Mouse (Mus musculus): Measurements from ENCODE around the gene Arfgef2.

Arfgef2 gene

GRCm38 (mm10) chr2:166805250-166806172 lies at the start of gene Arfgef2:
Gene Arfgef2, plus strand, starts transcription at chr2:166805588.
- peak; percentile 78 to 81 for DNase-seq (ENCODE audit: low spot score in 2 of 2)

GRCm38 (mm10) chr2:166757969-166758368 lies 47.4 kb upstream of the Arfgef2 start:
- no peak for DNase-seq (ENCODE audit: low spot score in 2 of 2)

GRCm38 (mm10) chr2:166764051-166764450 lies 41.3 kb upstream of the Arfgef2 start:
- DNase-seq (ENCODE audit: low spot score in 2 of 2): no peak

- no peak for DNase-seq (ENCODE audit: low spot score in 2 of 2)
Observed at GRCm38 (mm10) chr2:166767591-166767990, 37.8 kb upstream of the Arfgef2 start.

- peak in 1 of 2 experiments; percentile 18 for DNase-seq (ENCODE audit: low spot score in 2 of 2)
Observed at GRCm38 (mm10) chr2:166771396-166771795, 34.0 kb upstream of the Arfgef2 start.

- no peak for DNase-seq (ENCODE audit: low spot score in 2 of 2)
Observed at GRCm38 (mm10) chr2:166773587-166773986, 31.8 kb upstream of the Arfgef2 start.

GRCm38 (mm10) chr2:166774275-166774674 lies 31.1 kb upstream of the Arfgef2 start:
- DNase-seq (ENCODE audit: low spot score in 2 of 2): no peak

- no peak for DNase-seq (ENCODE audit: low spot score in 2 of 2)
Observed at GRCm38 (mm10) chr2:166775357-166775893, 30.0 kb upstream of the Arfgef2 start.

- no peak for DNase-seq (ENCODE audit: low spot score in 2 of 2)
Observed at GRCm38 (mm10) chr2:166776272-166776671, 29.1 kb upstream of the Arfgef2 start.

- DNase-seq (ENCODE audit: low spot score in 2 of 2): no peak
Observed at GRCm38 (mm10) chr2:166779956-166780355, 25.4 kb upstream of the Arfgef2 start.

GRCm38 (mm10) chr2:166780980-166781578 lies 24.3 kb upstream of the Arfgef2 start:
- peak; percentile 48 to 67 for DNase-seq (ENCODE audit: low spot score in 2 of 2)

- DNase-seq (ENCODE audit: low spot score in 2 of 2): no peak
Observed at GRCm38 (mm10) chr2:166784376-166784775, 21.0 kb upstream of the Arfgef2 start.

GRCm38 (mm10) chr2:166786353-166787004 lies 18.9 kb upstream of the Arfgef2 start:
- peak; percentile 78 to 84 for DNase-seq (ENCODE audit: low spot score in 2 of 2)

- DNase-seq (ENCODE audit: low spot score in 2 of 2): no peak
Observed at GRCm38 (mm10) chr2:166791738-166792137, 13.7 kb upstream of the Arfgef2 start.

- DNase-seq (ENCODE audit: low spot score in 2 of 2): no peak
Observed at GRCm38 (mm10) chr2:166792355-166792754, 13.0 kb upstream of the Arfgef2 start, which contains the start of gene Trp53rkb. Gene Trp53rkb, plus strand, starts transcription at chr2:166792531.

- peak; percentile 78 to 88 for DNase-seq (ENCODE audit: low spot score in 2 of 2)
Observed at GRCm38 (mm10) chr2:166793542-166794214, 11.7 kb upstream of the Arfgef2 start.

- no peak for DNase-seq (ENCODE audit: low spot score in 2 of 2)
Observed at GRCm38 (mm10) chr2:166799615-166800472, 5.5 kb upstream of the Arfgef2 start.

- no peak for DNase-seq (ENCODE audit: low spot score in 2 of 2)
Observed at GRCm38 (mm10) chr2:166800473-166800857, 4.9 kb upstream of the Arfgef2 start.

- no peak for DNase-seq (ENCODE audit: low spot score in 2 of 2)
Observed at GRCm38 (mm10) chr2:166801436-166801835, 4.0 kb upstream of the Arfgef2 start.

- DNase-seq (ENCODE audit: low spot score in 2 of 2): no peak
Observed at GRCm38 (mm10) chr2:166803298-166803697, 2.1 kb upstream of the Arfgef2 start.
